Mouse (Mus musculus) midbrain, embryonic 16.5 days (tissue): ENCODE results near the gene Alkbh7. TPM values are rescaled to one million over a fixed set of nuclear protein-coding genes. Genes with fewer than 3 reads are reported as not detected.

Experiments used
- ATAC-seq: fragments of 200-750 bp; cut with Nextera tagmentation; 2 replicates; pipeline ENCODE4 v1.8.0; 2017; ENCODE audit warnings: moderate TSS enrichment
- H3K27ac ChIP-seq: fragments of 300-500 bp; sonication (generic); 2 replicates; pipeline ENCODE4 v1.5.1; 2014; ENCODE audit warnings: mild to moderate bottlenecking, low read length, mixed read lengths
- H3K27me3 ChIP-seq: fragments of 300-500 bp; sonication (generic); 2 replicates; pipeline ENCODE4 v1.6.1; 2014; ENCODE audit warnings: low read depth, low read length, mixed read lengths; ENCODE audit not compliant: control insufficient read depth, insufficient read depth
- H3K36me3 ChIP-seq: fragments of 300-500 bp; sonication (generic); 2 replicates; pipeline ENCODE4 v1.6.1; 2014; ENCODE audit warnings: mild to moderate bottlenecking, low read length, moderate library complexity, mixed read lengths; ENCODE audit not compliant: control insufficient read depth, insufficient read depth
- H3K4me1 ChIP-seq: fragments of 300-500 bp; sonication (generic); 2 replicates; pipeline ENCODE4 v1.6.1; 2014; ENCODE audit warnings: mild to moderate bottlenecking, low read length, mixed read lengths; ENCODE audit not compliant: control insufficient read depth, insufficient read depth
- H3K4me2 ChIP-seq: fragments of 300-500 bp; sonication (generic); 2 replicates; pipeline ENCODE4 v1.6.1; 2014; ENCODE audit warnings: mild to moderate bottlenecking, low read length, mixed read lengths
- H3K4me3 ChIP-seq: fragments of 300-500 bp; sonication (generic); 2 replicates; pipeline ENCODE4 v1.5.1; 2014; ENCODE audit warnings: low read depth, mild to moderate bottlenecking, low read length, moderate library complexity, mixed read lengths
- H3K9ac ChIP-seq: fragments of 300-500 bp; sonication (generic); 2 replicates; pipeline ENCODE4 v1.6.1; 2014; ENCODE audit warnings: low read depth, low read length, mixed read lengths
- H3K9me3 ChIP-seq: fragments of 300-500 bp; sonication (generic); replicated peaks from 2 replicates; pipeline ENCODE4 v1.6.1; 2014; ENCODE audit warnings: mild to moderate bottlenecking, low read length, mixed read lengths; ENCODE audit not compliant: control insufficient read depth, poor library complexity, severe bottlenecking
- WGBS: fragments of 180-500 bp; shearing (Covaris S2); extraction: QIAGEN DNeasy Blood & Tissue Kit; methylation state at CpG from one replicate; pipeline ENCODE4 v1.1.7; 2014; 5-methylcytosine and 5-hydroxymethylcytosine counted together
- polyA plus RNA-seq: library from polyadenylated mRNA; unstranded; fragments of >200 nt; fragmentation: Nextera tagmentation; extraction: Ambion mirVana; gene quantifications from 2 replicates; pipeline ENCODE4 v1.2.1, GENCODE M21; 2015

Alkbh7 gene
- polyA plus RNA-seq, 1 experiment from 2014 or later: 60.7 TPM

DNA sequence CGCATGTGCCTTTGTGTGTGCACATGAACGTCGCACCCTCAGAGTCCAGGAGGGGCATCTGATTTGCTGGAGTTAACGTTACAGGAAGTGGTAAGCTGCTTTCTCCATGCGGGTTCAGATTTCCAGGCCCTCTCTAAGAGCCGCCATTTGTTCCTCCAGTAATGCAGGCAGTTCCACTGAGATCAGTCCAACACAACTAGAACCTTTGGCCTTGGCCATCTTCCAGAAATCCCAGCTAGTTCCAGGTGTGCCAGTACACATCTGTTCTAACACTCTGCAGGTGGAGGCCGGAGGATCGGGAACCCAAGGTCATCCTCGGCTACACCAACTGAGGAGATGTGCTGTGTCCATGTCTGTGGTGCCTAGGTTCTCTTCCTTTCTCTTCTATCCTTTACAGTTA lies 12.3 kb upstream of the Alkbh7 start:
- Histone ChIP-seq H3K27me3 (no peaks in the 10 kb centered on the region), H3K9me3 (no peaks in the 10 kb centered on the region), H3K4me1 (no peaks in the 10 kb centered on the region), H3K4me3 (no peak overlapping the region), H3K27ac (no peak overlapping the region), H3K9ac (no peak overlapping the region), H3K36me3 (no peaks in the 10 kb centered on the region), H3K4me2 (no peak overlapping the region)
- no peak for ATAC-seq
- WGBS: 87% methylated on average over 9 of the region's 9 CpGs

DNA sequence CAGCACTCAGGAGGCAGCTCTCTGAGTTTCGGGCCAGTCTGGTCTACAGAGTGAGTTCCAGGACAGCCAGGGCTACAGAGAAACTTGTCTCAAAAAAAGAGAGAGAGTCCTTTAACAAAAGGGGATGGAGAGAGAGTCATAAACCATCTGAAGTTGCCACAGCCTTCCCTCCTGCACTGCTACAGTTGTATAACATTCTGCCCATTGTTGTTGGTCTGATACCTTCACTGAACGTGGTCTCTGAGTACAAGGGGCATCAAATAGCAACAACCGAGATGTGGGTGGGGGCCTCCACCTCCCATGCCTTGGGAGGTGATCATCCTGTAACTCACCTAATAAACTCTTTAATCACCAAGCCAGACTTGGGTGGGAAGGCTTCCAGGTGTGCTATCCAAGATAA lies 11.5 kb upstream of the Alkbh7 start:
- WGBS: 84% methylated on average over 3 of the region's 3 CpGs

DNA sequence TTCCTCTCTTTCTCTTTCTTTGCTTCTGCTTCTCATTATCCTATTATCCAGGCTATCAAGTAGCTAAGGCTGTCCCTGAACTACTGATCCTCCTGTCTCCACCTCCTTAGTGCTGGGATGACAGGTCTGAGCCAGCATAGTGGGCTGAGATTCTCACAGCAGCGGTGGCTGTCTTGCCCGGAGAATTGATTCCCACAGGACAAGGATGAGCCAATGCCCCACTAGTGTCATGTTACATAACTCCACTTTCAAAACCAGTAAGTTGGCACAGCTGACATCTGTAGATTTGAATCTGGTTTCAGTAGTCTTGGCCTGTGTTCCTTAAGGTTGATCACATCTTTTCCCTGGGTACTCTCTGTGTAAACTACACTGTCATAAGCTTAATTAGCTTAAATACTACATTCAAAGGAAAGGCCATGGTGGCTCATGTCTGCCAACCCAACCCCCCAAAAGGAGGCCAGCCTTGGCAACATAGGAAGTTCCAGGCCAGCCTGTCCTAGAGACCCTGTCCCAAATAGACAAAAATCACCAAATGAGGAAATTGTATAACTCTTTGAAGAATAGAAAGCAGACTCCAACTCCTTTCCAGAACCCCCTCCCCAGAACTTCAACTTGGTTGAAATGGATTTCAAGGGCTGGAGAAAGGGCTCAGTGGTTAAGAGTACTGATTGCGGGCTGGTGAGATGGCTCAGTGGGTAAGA lies 10.9 kb upstream of the Alkbh7 start:
- Histone ChIP-seq H3K27me3 (no peaks in the 10 kb centered on the region), H3K9ac (no peak overlapping the region), H3K4me3 (no peak overlapping the region), H3K9me3 (no peaks in the 10 kb centered on the region), H3K27ac (no peak overlapping the region), H3K4me2 (no peak overlapping the region), H3K4me1 (peaks cover 5% of the 10 kb centered on the region), H3K36me3 (no peaks in the 10 kb centered on the region)
- 87% methylated on average over 3 of the region's 3 CpGs for WGBS
- no peak for ATAC-seq

More for the DNA sequence above, 11.5 kb upstream of the Alkbh7 start:
- H3K27me3 ChIP-seq: no peaks in the 10 kb centered on the region
- H3K4me2 ChIP-seq: no peak overlapping the region
- ATAC-seq: no peak
- H3K4me1 ChIP-seq: no peaks in the 10 kb centered on the region
- no peak overlapping the region for H3K27ac ChIP-seq
- H3K4me3 ChIP-seq: no peak overlapping the region
- H3K9me3 ChIP-seq: no peaks in the 10 kb centered on the region
- no peaks in the 10 kb centered on the region for H3K36me3 ChIP-seq
- no peak overlapping the region for H3K9ac ChIP-seq

DNA sequence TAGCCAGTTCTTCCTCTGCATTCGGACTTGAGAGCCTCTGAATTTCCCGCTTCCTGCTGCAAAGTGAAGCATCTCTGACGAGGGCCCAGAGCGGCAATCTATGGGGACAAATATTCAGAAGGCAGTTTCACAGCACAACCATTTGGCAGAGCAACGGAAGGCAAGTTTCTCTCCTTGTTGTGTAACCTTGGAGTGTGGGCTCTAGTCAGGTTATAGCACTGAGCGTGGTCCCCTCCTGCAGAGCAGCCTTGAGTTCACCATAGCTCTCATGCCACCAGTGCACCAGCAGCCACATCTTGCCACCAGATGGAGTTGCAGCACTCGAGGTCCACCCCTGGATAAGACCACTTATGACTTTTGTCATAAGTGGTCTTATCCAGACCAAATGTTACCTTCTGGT lies 8.7 kb upstream of the Alkbh7 start:
- 84% methylated on average over 7 of the region's 7 CpGs for WGBS
- no peak overlapping the region for H3K9ac ChIP-seq
- H3K9me3 ChIP-seq: no peaks in the 10 kb centered on the region
- H3K4me3 ChIP-seq: no peak overlapping the region
- H3K4me1 ChIP-seq: peaks cover 6% of the 10 kb centered on the region
- ATAC-seq: no peak
- peaks cover 5% of the 10 kb centered on the region for H3K36me3 ChIP-seq
- H3K27me3 ChIP-seq: no peaks in the 10 kb centered on the region
- no peak overlapping the region for H3K4me2 ChIP-seq
- no peak overlapping the region for H3K27ac ChIP-seq

DNA sequence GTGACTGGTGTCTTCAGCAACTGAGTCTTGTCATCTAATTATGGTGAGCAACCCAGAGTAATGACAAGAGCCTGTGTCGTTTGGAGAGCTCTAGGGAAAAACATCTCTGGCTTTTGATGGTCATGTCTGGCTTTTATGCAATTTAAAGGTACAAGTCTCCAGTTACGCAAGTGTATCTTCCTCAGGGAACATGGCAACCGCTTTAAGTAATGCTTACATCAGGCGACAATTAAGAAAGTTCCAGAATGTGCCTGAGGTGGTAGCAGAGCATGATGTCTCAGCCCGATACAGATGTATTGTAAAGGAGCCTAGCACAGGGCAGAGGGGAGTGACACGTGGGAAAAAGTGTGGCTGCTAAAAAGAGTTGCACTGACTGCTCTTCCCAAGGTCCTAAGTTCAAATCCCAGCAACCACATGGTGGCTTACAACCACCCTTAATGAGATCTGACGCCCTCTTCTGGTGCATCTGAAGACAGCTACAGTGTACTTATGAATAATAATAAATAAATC lies 8.2 kb upstream of the Alkbh7 start:
- Histone ChIP-seq H3K27ac (peak overlapping the region; percentile 91), H3K4me2 (peak overlapping the region; percentile 89), H3K27me3 (no peaks in the 10 kb centered on the region), H3K9ac (peak overlapping the region; percentile 95), H3K4me3 (peak overlapping the region; percentile 78), H3K4me1 (peaks cover 6% of the 10 kb centered on the region), H3K36me3 (peaks cover 9% of the 10 kb centered on the region), H3K9me3 (no peaks in the 10 kb centered on the region)
- ATAC-seq: no peak
- WGBS: 69% methylated on average over 7 of the region's 7 CpGs

DNA sequence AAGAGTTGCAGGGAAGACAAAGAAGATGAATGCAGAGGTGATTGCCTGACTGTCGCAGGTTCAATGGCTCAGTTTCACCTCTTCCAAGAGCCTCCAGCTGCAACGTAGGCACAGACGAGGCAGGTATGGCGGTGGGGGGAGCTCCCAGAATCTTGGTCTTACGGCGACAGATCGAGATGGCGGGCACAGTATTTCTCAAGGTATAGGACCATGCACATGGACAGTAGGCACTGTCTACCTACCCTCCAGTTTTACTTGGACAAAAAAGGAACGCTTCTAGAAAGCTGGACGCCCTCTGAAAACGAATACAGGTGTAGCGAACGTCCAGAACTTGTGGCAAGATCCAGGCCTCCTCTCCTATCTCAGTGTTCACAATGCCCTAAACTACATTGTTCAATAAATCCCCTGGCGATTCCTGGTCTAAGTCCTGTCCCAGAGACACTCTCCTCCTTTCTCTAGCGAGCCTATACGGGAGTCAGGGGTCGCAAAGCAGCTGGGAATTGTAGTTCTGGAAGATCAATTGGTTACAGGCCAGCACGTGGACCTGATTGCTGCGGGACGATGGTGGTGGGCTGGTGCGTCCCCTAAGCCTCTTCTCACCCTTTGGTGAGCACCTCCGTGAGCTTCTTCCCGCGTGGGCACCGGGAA lies 7.5 kb upstream of the Alkbh7 start:
- Histone ChIP-seq H3K9me3 (no peaks in the 10 kb centered on the region), H3K27me3 (no peaks in the 10 kb centered on the region), H3K4me1 (peaks cover 6% of the 10 kb centered on the region), H3K9ac (peak overlapping the region; percentile 95), H3K4me3 (peak overlapping the region; percentile 78), H3K36me3 (peaks cover 11% of the 10 kb centered on the region), H3K4me2 (peak overlapping the region; percentile 89), H3K27ac (peak overlapping the region; percentile 91)
- ATAC-seq: peak; percentile 94
- 3% methylated on average over 25 of the region's 25 CpGs for WGBS

DNA sequence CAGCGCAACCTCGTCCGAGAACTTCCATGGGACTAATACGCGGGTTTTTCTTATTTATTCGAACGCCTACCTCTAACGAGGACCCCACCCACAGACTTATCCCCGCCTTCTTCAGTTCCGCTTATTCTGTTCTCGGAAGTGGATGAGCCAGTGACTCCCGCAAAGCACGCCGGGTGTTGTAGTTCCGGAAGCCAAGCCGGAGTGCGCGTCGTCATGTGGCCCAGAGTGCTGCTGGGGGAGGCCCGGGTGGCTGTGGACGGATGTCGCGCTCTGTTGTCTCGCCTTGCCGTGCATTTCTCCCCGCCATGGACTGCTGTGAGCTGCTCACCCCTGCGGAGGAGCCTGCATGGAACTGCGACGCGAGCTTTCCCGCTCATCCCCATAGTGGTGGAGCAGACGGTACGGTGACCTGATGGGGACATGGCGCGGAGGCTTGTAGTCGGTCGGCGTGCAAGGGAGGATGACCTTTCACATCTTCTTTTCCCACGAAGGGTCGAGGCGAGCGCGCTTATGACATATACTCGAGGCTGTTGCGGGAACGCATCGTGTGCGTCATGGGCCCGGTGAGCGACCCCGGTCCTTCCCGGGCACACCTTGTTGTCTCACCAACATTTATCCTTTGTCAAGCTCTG lies 6.9 kb upstream of the Alkbh7 start, which contains the start of gene Clpp:
Gene Clpp, plus strand, starts transcription at position 191 of the 632 bp plus-strand sequence.
- Histone ChIP-seq H3K4me2 (peak within 1 kb of the TSS; percentile 89), H3K4me1 (peaks cover 6% of the 10 kb centered on the region), H3K9ac (peak within 1 kb of the TSS; percentile 95), H3K36me3 (peaks cover 11% of the 10 kb centered on the region), H3K27ac (peak within 1 kb of the TSS; percentile 91), H3K4me3 (peak within 1 kb of the TSS; percentile 78), H3K27me3 (no peaks in the 10 kb centered on the region), H3K9me3 (no peaks in the 10 kb centered on the region)
- WGBS: under 1% methylated on average over 52 of the region's 52 CpGs
- ATAC-seq: peak; percentile 96

DNA sequence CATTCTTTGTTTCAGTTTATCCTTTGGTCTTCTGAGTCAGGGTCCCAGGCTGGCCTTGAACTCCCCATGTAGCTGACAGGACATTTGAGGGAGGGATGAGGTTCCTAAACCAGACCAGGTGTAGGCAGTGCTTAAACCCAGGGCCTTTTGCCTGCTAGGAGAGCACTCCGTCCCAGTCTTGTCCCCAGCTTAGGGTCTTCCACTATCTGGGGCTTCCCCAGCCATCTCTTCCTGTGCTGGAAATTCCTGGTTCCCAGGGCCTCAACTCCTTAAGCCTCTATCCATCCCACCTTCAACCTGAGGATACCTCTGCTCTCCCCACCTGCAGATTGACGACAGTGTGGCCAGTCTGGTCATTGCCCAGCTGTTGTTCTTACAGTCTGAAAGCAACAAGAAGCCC lies 6.2 kb upstream of the Alkbh7 start:
- peak overlapping the region; percentile 67 for H3K4me2 ChIP-seq
- peaks cover 6% of the 10 kb centered on the region for H3K4me1 ChIP-seq
- no peaks in the 10 kb centered on the region for H3K9me3 ChIP-seq
- WGBS: 81% methylated on average over 2 of the region's 2 CpGs
- H3K27me3 ChIP-seq: no peaks in the 10 kb centered on the region
- peak overlapping the region; percentile 78 for H3K4me3 ChIP-seq
- H3K27ac ChIP-seq: no peak overlapping the region
- peak overlapping the region; percentile 95 for H3K9ac ChIP-seq
- ATAC-seq: no peak
- H3K36me3 ChIP-seq: peaks cover 16% of the 10 kb centered on the region

DNA sequence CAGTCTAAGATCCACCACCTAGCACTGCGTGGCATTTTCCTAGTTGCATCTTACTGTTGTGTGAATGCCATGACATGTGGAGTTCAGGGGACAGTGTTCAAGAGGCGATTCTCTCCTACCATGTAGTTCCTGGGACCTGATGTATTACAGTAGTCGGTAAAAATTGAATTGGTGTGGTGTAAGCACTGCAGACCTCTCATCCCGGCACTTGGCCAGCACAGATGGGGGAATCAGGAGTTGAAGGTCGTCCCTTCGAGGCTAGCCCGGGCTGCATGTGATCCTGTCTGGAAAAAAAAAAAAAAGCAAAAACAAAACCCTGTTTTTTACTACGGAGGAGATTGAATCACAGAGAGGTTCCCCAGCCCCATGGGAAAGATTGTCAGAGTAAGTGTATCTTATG lies 2.1 kb upstream of the Alkbh7 start:
- H3K4me1 ChIP-seq: peaks cover 13% of the 10 kb centered on the region
- H3K9me3 ChIP-seq: no peaks in the 10 kb centered on the region
- no peak overlapping the region for H3K4me2 ChIP-seq
- H3K4me3 ChIP-seq: no peak overlapping the region
- no peaks in the 10 kb centered on the region for H3K27me3 ChIP-seq
- no peak for ATAC-seq
- peaks cover 21% of the 10 kb centered on the region for H3K36me3 ChIP-seq
- H3K9ac ChIP-seq: no peak overlapping the region
- 89% methylated on average over 8 of the region's 8 CpGs for WGBS
- H3K27ac ChIP-seq: no peak overlapping the region
